Comparison of ENCODE assay signal across 8 mouse cellular contexts in the genomic region with DNA sequence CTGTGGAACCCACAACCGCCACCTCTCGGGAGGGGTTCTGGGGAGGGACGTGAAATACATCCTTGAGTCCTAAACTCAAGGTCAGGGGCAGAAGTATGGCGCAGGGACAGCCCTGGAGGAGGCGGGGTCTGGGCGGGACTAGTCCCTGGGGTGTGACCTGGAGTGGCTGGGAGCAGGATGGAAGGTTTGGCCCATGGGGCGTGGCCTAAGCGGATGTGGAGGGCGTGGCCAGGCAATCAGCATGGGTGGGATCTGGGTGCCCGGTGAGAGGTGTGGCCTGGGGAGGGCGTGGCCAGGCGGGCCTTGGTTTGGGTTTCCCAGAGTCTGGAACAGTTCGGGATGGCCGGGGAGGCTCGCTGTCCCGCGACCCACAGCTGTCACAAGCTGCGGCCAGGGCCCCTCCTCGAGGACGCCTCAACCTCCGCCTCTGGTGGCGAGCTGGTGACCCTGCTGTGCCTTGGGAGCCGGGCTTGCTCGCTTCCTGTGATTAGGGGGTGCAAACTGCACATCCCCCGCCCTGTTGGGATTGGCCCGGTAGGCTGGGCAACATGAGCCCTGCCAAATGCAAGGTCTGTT. TPM values are rescaled to one million over a fixed set of nuclear protein-coding genes. Genes with fewer than 3 reads are reported as not detected.
DNase-seq lines count a peak whose midpoint lies in the region; ATAC-seq and TF ChIP-seq lines count a peak whose summit lies in the region.

No protein-coding gene starts in this region.

- H3K9ac ChIP-seq in forebrain, embryonic 16.5 days (replicated peaks; ENCODE audit: low read depth, low read length) = no peak overlapping the region
- peak overlapping the region; percentile 53 for H3K9ac ChIP-seq in lung, embryonic 14.5 days

- peak overlapping the region; percentile 34 for H3K4me3 ChIP-seq in cerebellum, adult 2 months (replicated peaks; ENCODE audit: insufficient read depth, low read depth, low read length)
- H3K4me3 ChIP-seq in forebrain, embryonic 16.5 days (replicated peaks; ENCODE audit: low read length) = peak overlapping the region; percentile 20
- peak overlapping the region; percentile 60 for H3K4me3 ChIP-seq in layer of hippocampus, adult 2 months
- peak overlapping the region; percentile 52 for H3K4me3 ChIP-seq in lung, embryonic 14.5 days (ENCODE audit: low read depth, low read length)

- peak; percentile 78 for ATAC-seq in forebrain, embryonic 16.5 days
- ATAC-seq in lung, embryonic 14.5 days (ENCODE audit: insufficient read depth) = peak; percentile 96

- TF ChIP-seq CTCF in cerebellum, adult 2 months (IDR thresholded peaks at IDR 0.05; ENCODE audit: borderline replicate concordance, insufficient read depth, low read depth, low read length) = no peak
- TF ChIP-seq CTCF in layer of hippocampus, adult 2 months (conservative IDR thresholded peaks at IDR 0.05) = 0 out of 2 replicates have a peak, but pooled peaks have one; percentile 16
- no peak for TF ChIP-seq CTCF in lung, embryonic 14.5 days (IDR thresholded peaks at IDR 0.05; ENCODE audit: low read depth)

- no peaks in the 10 kb centered on the region for H3K27me3 ChIP-seq in cerebellum, adult 2 months (ENCODE audit: control insufficient read depth, insufficient read depth, low read length)
- no peaks in the 10 kb centered on the region; the same call in 1 of the 2 replicates for H3K27me3 ChIP-seq in forebrain, embryonic 16.5 days (replicated peaks; ENCODE audit: control insufficient read depth, insufficient read depth, low read length)
- H3K27me3 ChIP-seq in lung, embryonic 14.5 days (ENCODE audit: insufficient read depth, low read length) = no peaks in the 10 kb centered on the region

- no peaks in the 10 kb centered on the region for H3K9me3 ChIP-seq in forebrain, embryonic 16.5 days (ENCODE audit: control insufficient read depth, low read length)
- H3K9me3 ChIP-seq in lung, embryonic 14.5 days (ENCODE audit: low read depth, low read length) = no peaks in the 10 kb centered on the region

- no peak overlapping the region for H3K27ac ChIP-seq in cerebellum, adult 2 months (ENCODE audit: insufficient read depth, low read length)
- H3K27ac ChIP-seq in forebrain, embryonic 16.5 days (ENCODE audit: low read length) = no peak overlapping the region
- H3K27ac ChIP-seq in layer of hippocampus, adult 2 months = peak overlapping the region; percentile 83
- peak overlapping the region; percentile 65; the same call in 1 of the 2 replicates for H3K27ac ChIP-seq in lung, embryonic 14.5 days (ENCODE audit: low read depth)

- H3K4me1 ChIP-seq in cerebellum, adult 2 months (ENCODE audit: control insufficient read depth, insufficient read depth, low read length) = no peaks in the 10 kb centered on the region
- peaks cover 4% of the 10 kb centered on the region; the same call in 1 of the 2 replicates for H3K4me1 ChIP-seq in forebrain, embryonic 16.5 days (replicated peaks; ENCODE audit: control insufficient read depth, insufficient read depth, low read length)
- H3K4me1 ChIP-seq in lung, embryonic 14.5 days (ENCODE audit: insufficient read depth) = no peaks in the 10 kb centered on the region

- peak; percentile 83 for DNase-seq in MN1 (ENCODE audit: low spot score)
- DNase-seq in cerebellum, adult 2 months = peak; percentile 55 to 65
- DNase-seq in heart, postnatal 36 days = peak; percentile 95 to 96
- peak; percentile 63 to 75 for DNase-seq in layer of hippocampus, adult 2 months (ENCODE audit: low spot score in 2 of 2)
- DNase-seq in lung, embryonic 14.5 days = peak; percentile 98
- DNase-seq in ovary, adult 18-20 months (ENCODE audit: low spot score) = peak; percentile 98
- DNase-seq in thymus, postnatal 0 days (ENCODE audit: low spot score) = peak; percentile 66

- 0 out of 2 replicates have a peak, but pooled peaks have one; percentile 6 for TF ChIP-seq POLR2A in cerebellum, adult 2 months (IDR thresholded peaks at IDR 0.05; ENCODE audit: borderline replicate concordance, insufficient read depth, low read length)

- peak overlapping the region; percentile 45 for H3K4me2 ChIP-seq in forebrain, embryonic 16.5 days (ENCODE audit: low read length)
- H3K4me2 ChIP-seq in lung, embryonic 14.5 days = peak overlapping the region; percentile 91

- 2% methylated on average over 26 of the region's 26 CpGs for WGBS in cerebellum, adult 2 months
- WGBS in forebrain, embryonic 16.5 days = 0% methylated on average over 26 of the region's 26 CpGs
- under 1% methylated on average over 25 of the region's 26 CpGs for WGBS in lung, embryonic 14.5 days

- H3K36me3 ChIP-seq in forebrain, embryonic 16.5 days (ENCODE audit: control insufficient read depth, insufficient read depth) = no peaks in the 10 kb centered on the region
- H3K36me3 ChIP-seq in lung, embryonic 14.5 days (ENCODE audit: insufficient read depth) = no peaks in the 10 kb centered on the region

- intact Hi-C loops in heart, postnatal 36 days (cut with DNase I) = loop anchor here (5.0 kb wide), 2 partner anchors 123 to 197 kb away; no protein-coding TSS in a partner anchor

RNA-seq across cellular contexts. Expression of a gene that starts 29.3 kb away (rescaled TPM):
- polyA plus RNA-seq in cerebellum, adult 2 months (2012; rRNA removed) = 4.6 and 5.2 TPM in 2 replicates
- 1.2 and 2.9 TPM in 2 replicates for polyA plus RNA-seq in forebrain, embryonic 16.5 days (2015; fragmentation: Nextera tagmentation; extraction: Ambion mirVana)
- 100 to 1,000 TPM; 232 to 242 TPM for total RNA-seq in heart, postnatal 36 days (2021)
- 1 to 10 TPM; 5.3 to 7.8 TPM for total RNA-seq in layer of hippocampus, adult 2 months (2021)
- polyA plus RNA-seq in lung, embryonic 14.5 days (2014; fragmentation: Nextera tagmentation; extraction: Ambion mirVana) = 1.7 and 2.3 TPM in 2 replicates
- polyA plus RNA-seq in thymus, postnatal 0 days (2015; fragmentation: Nextera tagmentation; extraction: Ambion mirVana) = 0.80 and 1.1 TPM in 2 replicates

RNA-seq across cellular contexts. Expression of a gene that starts 45.5 kb away (rescaled TPM):
- 4.3 and 4.6 TPM in 2 replicates for polyA plus RNA-seq in cerebellum, adult 2 months (2012; rRNA removed)
- 19.1 TPM in 2 replicates for polyA plus RNA-seq in forebrain, embryonic 16.5 days (2015; fragmentation: Nextera tagmentation; extraction: Ambion mirVana)
- total RNA-seq in heart, postnatal 36 days (2021) = 10 to 100 TPM; 26.4 to 27.3 TPM
- 1 to 10 TPM; 2.4 to 2.5 TPM for total RNA-seq in layer of hippocampus, adult 2 months (2021)
- 44.0 and 44.2 TPM in 2 replicates for polyA plus RNA-seq in lung, embryonic 14.5 days (2014; fragmentation: Nextera tagmentation; extraction: Ambion mirVana)
- 46.4 and 51.4 TPM in 2 replicates for polyA plus RNA-seq in thymus, postnatal 0 days (2015; fragmentation: Nextera tagmentation; extraction: Ambion mirVana)

RNA-seq across cellular contexts. Expression of a gene that starts 47.7 kb away (rescaled TPM):
- polyA plus RNA-seq in cerebellum, adult 2 months (2012; rRNA removed) = 10.2 and 10.9 TPM in 2 replicates
- polyA plus RNA-seq in forebrain, embryonic 16.5 days (2015; fragmentation: Nextera tagmentation; extraction: Ambion mirVana) = 5.3 and 6.4 TPM in 2 replicates
- 1 to 10 TPM; 1.2 to 1.5 TPM for total RNA-seq in heart, postnatal 36 days (2021)
- total RNA-seq in layer of hippocampus, adult 2 months (2021) = 1 to 10 TPM; 4.8 to 5.1 TPM
- 8.9 and 11.3 TPM in 2 replicates for polyA plus RNA-seq in lung, embryonic 14.5 days (2014; fragmentation: Nextera tagmentation; extraction: Ambion mirVana)
- 8.2 and 10.1 TPM in 2 replicates for polyA plus RNA-seq in thymus, postnatal 0 days (2015; fragmentation: Nextera tagmentation; extraction: Ambion mirVana)

Comparison
In these comparisons a context has a peak if more than half of its experiments do, and no peak if none do; other contexts are left out.
1. H3K27ac ChIP-seq: peak in layer of hippocampus, adult 2 months (single experiment) and lung, embryonic 14.5 days (single experiment); none in cerebellum, adult 2 months (single experiment) and forebrain, embryonic 16.5 days (single experiment).
2. Peak in every context shown above with its lines, with median percentiles within 50 percentile points of each other: DNase-seq and H3K4me3 ChIP-seq.